Mouse (Mus musculus): ENCODE measurements around the gene Zkscan17. TPM values are rescaled to one million over a fixed set of nuclear protein-coding genes. Genes with fewer than 3 reads are reported as not detected.
A peak's percentile ranks its signal among the peaks of the same experiment; 100 is the strongest.

The Zkscan17 gene
- polyA plus RNA-seq, 1 experiment from 2014 or later: 11.4 TPM

- Histone ChIP-seq H3K4me1 (ENCODE audit: control insufficient read depth, insufficient read depth, low read depth, low read length) (no peaks in the 10 kb centered on the region; the same call in 1 of the 2 replicates), H3K9ac (ENCODE audit: low read depth, low read length) (no peak overlapping the region), H3K4me2 (ENCODE audit: low read length) (no peak overlapping the region), H3K36me3 (ENCODE audit: control insufficient read depth, insufficient read depth, low read length) (no peaks in the 10 kb centered on the region), H3K27me3 (replicated peaks; ENCODE audit: control insufficient read depth, insufficient read depth, low read length) (no peaks in the 10 kb centered on the region), H3K27ac (ENCODE audit: low read depth, low read length) (no peak overlapping the region), H3K4me3 (ENCODE audit: low read length) (no peak overlapping the region), H3K9me3 (ENCODE audit: control insufficient read depth, low read length) (no peaks in the 10 kb centered on the region)
- no peak for ATAC-seq
- WGBS: 88% methylated on average over 3 of the region's 3 CpGs
These were observed 16.8 kb upstream of the Zkscan17 start for GRCm38 (mm10) chr11:59543376-59543775.

DNA sequence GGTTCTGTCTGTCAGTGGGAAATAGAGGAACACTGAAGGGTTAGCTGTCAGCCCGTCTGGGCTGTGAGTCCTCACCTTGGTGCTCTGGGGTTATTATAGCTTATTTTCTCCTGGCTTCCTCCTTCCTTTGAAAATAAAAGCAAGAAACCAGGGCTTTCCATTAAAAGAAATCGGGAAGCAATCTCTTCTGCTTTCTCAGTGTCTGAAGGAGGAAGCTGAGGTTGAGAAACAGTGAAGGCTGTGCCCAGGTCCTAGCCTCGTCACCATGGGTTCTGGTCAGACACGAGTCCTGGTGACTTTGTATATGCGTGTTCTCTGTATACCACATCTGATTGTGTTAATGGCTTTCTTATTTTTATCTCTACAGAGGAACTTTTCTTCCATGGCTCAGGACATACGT lies 15.9 kb upstream of the Zkscan17 start:
- Histone ChIP-seq H3K36me3 (ENCODE audit: control insufficient read depth, insufficient read depth, low read length) (no peaks in the 10 kb centered on the region), H3K27me3 (replicated peaks; ENCODE audit: control insufficient read depth, insufficient read depth, low read length) (no peaks in the 10 kb centered on the region), H3K4me2 (ENCODE audit: low read length) (no peak overlapping the region), H3K4me1 (ENCODE audit: control insufficient read depth, insufficient read depth, low read depth, low read length) (no peaks in the 10 kb centered on the region; the same call in 1 of the 2 replicates), H3K9ac (ENCODE audit: low read depth, low read length) (no peak overlapping the region), H3K9me3 (ENCODE audit: control insufficient read depth, low read length) (no peaks in the 10 kb centered on the region), H3K27ac (ENCODE audit: low read depth, low read length) (no peak overlapping the region), H3K4me3 (ENCODE audit: low read length) (no peak overlapping the region)
- ATAC-seq: no peak
- 86% methylated on average over 6 of the region's 6 CpGs for WGBS

GRCm38 (mm10) chr11:59541324-59541723 lies 14.8 kb upstream of the Zkscan17 start, which contains the start of gene Nlrp3:
Gene Nlrp3 (plus strand): TSS chr11:59541568.
- Histone ChIP-seq H3K27me3 (replicated peaks; ENCODE audit: control insufficient read depth, insufficient read depth, low read length) (no peaks in the 10 kb centered on the region), H3K4me1 (ENCODE audit: control insufficient read depth, insufficient read depth, low read depth, low read length) (no peaks in the 10 kb centered on the region; the same call in 1 of the 2 replicates), H3K4me3 (ENCODE audit: low read length) (no peak within 1 kb of the TSS), H3K36me3 (ENCODE audit: control insufficient read depth, insufficient read depth, low read length) (no peaks in the 10 kb centered on the region), H3K9ac (ENCODE audit: low read depth, low read length) (no peak within 1 kb of the TSS), H3K27ac (ENCODE audit: low read depth, low read length) (no peak within 1 kb of the TSS), H3K9me3 (ENCODE audit: control insufficient read depth, low read length) (peaks cover 2% of the 10 kb centered on the region; the same call in 1 of the 2 replicates), H3K4me2 (ENCODE audit: low read length) (no peak within 1 kb of the TSS)
- ATAC-seq: no peak
- 60% methylated on average over 3 of the region's 3 CpGs for WGBS

GRCm38 (mm10) chr11:59540123-59540522 lies 13.6 kb upstream of the Zkscan17 start:
- Histone ChIP-seq H3K4me2 (ENCODE audit: low read length) (no peak overlapping the region), H3K9ac (ENCODE audit: low read depth, low read length) (no peak overlapping the region), H3K27ac (ENCODE audit: low read depth, low read length) (no peak overlapping the region), H3K27me3 (replicated peaks; ENCODE audit: control insufficient read depth, insufficient read depth, low read length) (no peaks in the 10 kb centered on the region), H3K4me3 (ENCODE audit: low read length) (no peak overlapping the region), H3K36me3 (ENCODE audit: control insufficient read depth, insufficient read depth, low read length) (no peaks in the 10 kb centered on the region), H3K9me3 (ENCODE audit: control insufficient read depth, low read length) (peaks cover 2% of the 10 kb centered on the region; the same call in 1 of the 2 replicates), H3K4me1 (ENCODE audit: control insufficient read depth, insufficient read depth, low read depth, low read length) (no peaks in the 10 kb centered on the region; the same call in 1 of the 2 replicates)
- WGBS: 84% methylated on average over 3 of the region's 3 CpGs
- no peak for ATAC-seq

GRCm38 (mm10) chr11:59538387-59538786 lies 11.8 kb upstream of the Zkscan17 start:
- H3K27ac ChIP-seq (ENCODE audit: low read depth, low read length): peak overlapping the region; percentile 37
- no peaks in the 10 kb centered on the region for H3K36me3 ChIP-seq (ENCODE audit: control insufficient read depth, insufficient read depth, low read length)
- no peak overlapping the region for H3K9ac ChIP-seq (ENCODE audit: low read depth, low read length)
- H3K4me1 ChIP-seq (ENCODE audit: control insufficient read depth, insufficient read depth, low read depth, low read length): no peaks in the 10 kb centered on the region; the same call in 1 of the 2 replicates
- H3K27me3 ChIP-seq (replicated peaks; ENCODE audit: control insufficient read depth, insufficient read depth, low read length): no peaks in the 10 kb centered on the region
- H3K4me3 ChIP-seq (ENCODE audit: low read length): 0 out of 2 replicates have a peak overlapping the region, but pooled peaks have one; percentile 1
- peaks cover 2% of the 10 kb centered on the region; the same call in 1 of the 2 replicates for H3K9me3 ChIP-seq (ENCODE audit: control insufficient read depth, low read length)
- peak overlapping the region; percentile 33 for H3K4me2 ChIP-seq (ENCODE audit: low read length)
- WGBS: 36% methylated on average over 11 of the region's 11 CpGs
- no peak for ATAC-seq

DNA sequence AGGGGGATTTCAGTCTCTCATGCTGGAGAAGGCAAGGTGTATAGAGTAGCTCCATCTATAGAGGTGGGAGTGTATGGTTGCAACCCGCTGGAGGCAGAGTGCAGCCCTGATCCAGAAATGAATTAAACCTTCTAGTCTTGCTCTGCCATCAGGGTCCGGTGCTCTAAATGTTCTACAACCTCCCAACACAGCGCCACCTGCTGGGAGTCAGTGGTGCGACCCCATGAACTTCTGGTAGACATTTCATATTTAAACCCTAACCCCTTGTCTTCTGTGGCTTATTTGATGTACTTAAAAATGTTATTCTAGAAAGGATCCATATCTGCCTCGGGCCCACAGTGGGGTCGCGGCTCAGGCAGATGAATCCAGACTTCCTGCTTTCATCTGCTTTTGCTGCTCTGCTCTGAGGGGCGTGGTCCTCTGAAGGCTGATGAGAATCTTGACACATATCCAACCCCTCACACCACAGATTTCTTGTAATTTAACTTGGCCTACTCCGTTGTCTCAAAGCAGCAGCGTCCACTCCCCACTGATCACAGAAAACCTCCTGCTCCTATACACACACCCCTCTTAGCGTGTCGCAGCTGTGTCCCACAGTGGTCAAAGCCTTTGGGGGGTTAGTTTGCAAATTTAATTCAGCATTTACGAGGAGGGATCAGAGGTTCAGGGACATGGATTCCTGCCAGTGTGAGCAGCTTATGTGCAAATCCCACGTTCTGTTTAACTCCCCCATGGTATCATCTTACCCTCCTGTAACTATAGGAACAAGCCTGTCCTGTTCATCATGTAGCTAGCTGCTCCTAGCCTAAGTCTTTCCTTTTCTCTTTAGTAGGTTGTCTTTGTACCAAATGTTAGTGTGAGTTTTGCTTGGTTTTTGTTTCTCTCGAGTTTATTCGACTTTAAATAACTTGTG lies 10.9 kb upstream of the Zkscan17 start:
- no peak overlapping the region for H3K9ac ChIP-seq (ENCODE audit: low read depth, low read length)
- 64% methylated on average over 16 of the region's 16 CpGs for WGBS
- H3K36me3 ChIP-seq (ENCODE audit: control insufficient read depth, insufficient read depth, low read length): no peaks in the 10 kb centered on the region
- H3K27ac ChIP-seq (ENCODE audit: low read depth, low read length): peak overlapping the region; percentile 24; the same call in 1 of the 2 replicates
- H3K9me3 ChIP-seq (ENCODE audit: control insufficient read depth, low read length): peaks cover 2% of the 10 kb centered on the region; the same call in 1 of the 2 replicates
- no peak overlapping the region for H3K4me3 ChIP-seq (ENCODE audit: low read length)
- ATAC-seq: no peak
- no peaks in the 10 kb centered on the region for H3K27me3 ChIP-seq (replicated peaks; ENCODE audit: control insufficient read depth, insufficient read depth, low read length)
- H3K4me1 ChIP-seq (ENCODE audit: control insufficient read depth, insufficient read depth, low read depth, low read length): no peaks in the 10 kb centered on the region; the same call in 1 of the 2 replicates
- H3K4me2 ChIP-seq (ENCODE audit: low read length): no peak overlapping the region

DNA sequence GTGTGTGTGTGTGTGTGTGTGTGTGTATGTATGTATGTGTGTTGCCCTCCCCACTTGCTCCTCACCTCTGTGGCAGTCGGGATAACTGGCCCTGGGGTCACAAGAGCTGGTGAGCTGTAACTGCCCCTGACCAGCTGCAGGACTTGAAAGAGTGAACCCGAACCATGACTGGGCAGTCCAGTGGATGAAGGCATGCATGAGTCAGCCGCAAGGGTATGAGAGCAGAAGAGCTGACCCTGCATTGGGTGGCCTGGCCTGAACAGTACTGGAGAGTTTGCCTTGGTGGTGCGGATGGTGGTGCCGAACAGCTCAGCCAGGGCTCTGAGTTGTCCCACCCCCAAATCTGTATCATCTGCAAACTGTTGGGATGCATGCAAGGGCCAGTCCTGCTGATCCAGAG lies 5.0 kb upstream of the Zkscan17 start:
- Histone ChIP-seq H3K4me3 (ENCODE audit: low read length) (no peak overlapping the region), H3K27me3 (replicated peaks; ENCODE audit: control insufficient read depth, insufficient read depth, low read length) (no peaks in the 10 kb centered on the region), H3K9ac (ENCODE audit: low read depth, low read length) (no peak overlapping the region), H3K4me2 (ENCODE audit: low read length) (no peak overlapping the region), H3K9me3 (ENCODE audit: control insufficient read depth, low read length) (no peaks in the 10 kb centered on the region), H3K27ac (ENCODE audit: low read depth, low read length) (0 out of 2 replicates have a peak overlapping the region, but pooled peaks have one; percentile 54), H3K36me3 (ENCODE audit: control insufficient read depth, insufficient read depth, low read length) (no peaks in the 10 kb centered on the region), H3K4me1 (ENCODE audit: control insufficient read depth, insufficient read depth, low read depth, low read length) (no peaks in the 10 kb centered on the region)
- 87% methylated on average over 5 of the region's 5 CpGs for WGBS
- ATAC-seq: no peak

- peak; percentile 79 for ATAC-seq
- no peaks in the 10 kb centered on the region for H3K27me3 ChIP-seq (replicated peaks; ENCODE audit: control insufficient read depth, insufficient read depth, low read length)
- no peak overlapping the region for H3K9ac ChIP-seq (ENCODE audit: low read depth, low read length)
- 0 out of 2 replicates have a peak overlapping the region, but pooled peaks have one; percentile 54 for H3K27ac ChIP-seq (ENCODE audit: low read depth, low read length)
- WGBS: 57% methylated on average over 6 of the region's 6 CpGs
- no peak overlapping the region for H3K4me3 ChIP-seq (ENCODE audit: low read length)
- H3K4me2 ChIP-seq (ENCODE audit: low read length): no peak overlapping the region
- H3K36me3 ChIP-seq (ENCODE audit: control insufficient read depth, insufficient read depth, low read length): no peaks in the 10 kb centered on the region
- no peaks in the 10 kb centered on the region for H3K9me3 ChIP-seq (ENCODE audit: control insufficient read depth, low read length)
- H3K4me1 ChIP-seq (ENCODE audit: control insufficient read depth, insufficient read depth, low read depth, low read length): no peaks in the 10 kb centered on the region
These were observed 4.5 kb upstream of the Zkscan17 start for GRCm38 (mm10) chr11:59530870-59531535.

- Histone ChIP-seq H3K27me3 (replicated peaks; ENCODE audit: control insufficient read depth, insufficient read depth, low read length) (no peaks in the 10 kb centered on the region), H3K4me1 (ENCODE audit: control insufficient read depth, insufficient read depth, low read depth, low read length) (no peaks in the 10 kb centered on the region), H3K9ac (ENCODE audit: low read depth, low read length) (no peak overlapping the region), H3K36me3 (ENCODE audit: control insufficient read depth, insufficient read depth, low read length) (no peaks in the 10 kb centered on the region), H3K9me3 (ENCODE audit: control insufficient read depth, low read length) (no peaks in the 10 kb centered on the region), H3K4me3 (ENCODE audit: low read length) (no peak overlapping the region), H3K4me2 (ENCODE audit: low read length) (no peak overlapping the region), H3K27ac (ENCODE audit: low read depth, low read length) (no peak overlapping the region)
- ATAC-seq: no peak
- WGBS: 68% methylated on average over 5 of the region's 5 CpGs
These were observed 3.7 kb upstream of the Zkscan17 start for GRCm38 (mm10) chr11:59530221-59530620.
